Mouse (Mus musculus): ENCODE measurements around the gene Bod1l.

The Bod1l gene

GRCm38 (mm10) chr5:41805085-41805484 is 39.0 kb downstream of the Bod1l start:
- in situ Hi-C loops (cut with MboI, MseI), result no loop called here

GRCm38 (mm10) chr5:41804643-41805042 is 39.5 kb downstream of the Bod1l start:
- in situ Hi-C loops (cut with MboI, MseI), result no loop called here

GRCm38 (mm10) chr5:41801622-41802021 is 42.5 kb downstream of the Bod1l start:
- in situ Hi-C loops (cut with MboI, MseI), result no loop called here

GRCm38 (mm10) chr5:41794434-41794833 is 49.7 kb downstream of the Bod1l start:
- in situ Hi-C loops (cut with MboI, MseI), result no loop called here

GRCm38 (mm10) chr5:41790517-41790916 is 53.6 kb downstream of the Bod1l start:
- in situ Hi-C loops (cut with MboI, MseI), result no loop called here

GRCm38 (mm10) chr5:41788877-41789276 is 55.2 kb downstream of the Bod1l start:
- in situ Hi-C loops (cut with MboI, MseI), result loop anchor here (10.0 kb wide), 1 partner anchor 1354 kb away; no protein-coding TSS in a partner anchor

GRCm38 (mm10) chr5:41781890-41782289 is 62.2 kb downstream of the Bod1l start:
- in situ Hi-C loops (cut with MboI, MseI), result loop anchor here (10.0 kb wide), 1 partner anchor 1347 kb away; no protein-coding TSS in a partner anchor

- in situ Hi-C loops (cut with MboI, MseI), result loop anchor here (10.0 kb wide), 1 partner anchor 1345 kb away; no protein-coding TSS in a partner anchor
Observed at GRCm38 (mm10) chr5:41780026-41780425, 64.1 kb downstream of the Bod1l start.

- in situ Hi-C loops (cut with MboI, MseI), result no loop called here
Observed at GRCm38 (mm10) chr5:41775728-41776127, 68.4 kb downstream of the Bod1l start.

- in situ Hi-C loops (cut with MboI, MseI), result no loop called here
Observed at GRCm38 (mm10) chr5:41775273-41775672, 68.8 kb downstream of the Bod1l start.

- in situ Hi-C loops (cut with MboI, MseI), result no loop called here
Observed at GRCm38 (mm10) chr5:41768382-41769040, 75.6 kb downstream of the Bod1l start.

- in situ Hi-C loops (cut with MboI, MseI), result no loop called here
Observed at GRCm38 (mm10) chr5:41767296-41768200, 76.6 kb downstream of the Bod1l start.

GRCm38 (mm10) chr5:41766406-41767010 is 77.6 kb downstream of the Bod1l start:
- in situ Hi-C loops (cut with MboI, MseI), result no loop called here

- in situ Hi-C loops (cut with MboI, MseI), result no loop called here
Observed at GRCm38 (mm10) chr5:41765626-41766405, 78.3 kb downstream of the Bod1l start.

GRCm38 (mm10) chr5:41763731-41764721 is 80.1 kb downstream of the Bod1l start, which contains the start of gene Nkx3-2:
Nkx3-2 (minus strand) TSS chr5:41764501.
- in situ Hi-C loops (cut with MboI, MseI), result no loop called here

- in situ Hi-C loops (cut with MboI, MseI), result no loop called here
Observed at GRCm38 (mm10) chr5:41762947-41763730, 81.0 kb downstream of the Bod1l start.

- in situ Hi-C loops (cut with MboI, MseI), result no loop called here
Observed at GRCm38 (mm10) chr5:41762141-41762946, 81.8 kb downstream of the Bod1l start.

GRCm38 (mm10) chr5:41761509-41762140 is 82.5 kb downstream of the Bod1l start:
- in situ Hi-C loops (cut with MboI, MseI), result no loop called here

All from T-helper 2 cell (primary cell).